Mouse (Mus musculus): ENCODE measurements around the gene Dnah11. TPM values are rescaled to one million over a fixed set of nuclear protein-coding genes. Genes with fewer than 3 reads are reported as not detected.

Dnah11 gene
- polyA plus RNA-seq, 1 experiment from 2014 or later = 0.16 TPM

DNA sequence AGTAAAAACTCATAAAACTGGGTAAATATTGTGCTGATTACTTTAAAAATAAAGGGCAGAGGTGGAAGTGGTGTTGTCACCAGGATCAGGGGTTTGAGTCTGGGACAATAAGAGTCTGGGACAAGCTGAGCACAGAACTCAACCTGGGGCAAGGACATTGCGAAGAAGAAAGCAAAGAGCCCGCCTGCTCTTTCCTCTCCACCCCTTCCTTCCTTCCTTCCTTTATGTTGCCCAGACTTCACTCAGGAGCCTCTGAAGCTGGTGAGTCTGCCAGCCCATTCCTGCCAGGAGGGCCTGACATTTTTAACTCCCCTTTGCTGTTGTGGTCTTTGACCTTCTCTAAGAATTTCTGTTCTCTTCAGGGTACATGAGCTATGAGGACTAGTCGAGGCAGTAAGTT, 86.9 kb downstream of the Dnah11 start:
- Histone ChIP-seq H3K27ac (ENCODE audit: low read depth, low read length) (no peak overlapping the region), H3K4me2 (ENCODE audit: low read depth) (no peak overlapping the region), H3K4me3 (ENCODE audit: low read depth, low read length) (no peak overlapping the region), H3K36me3 (ENCODE audit: control insufficient read depth, insufficient read depth, low read length) (no peaks in the 10 kb centered on the region), H3K9ac (ENCODE audit: low read length) (no peak overlapping the region), H3K4me1 (ENCODE audit: control insufficient read depth, insufficient read depth, low read length) (no peaks in the 10 kb centered on the region), H3K27me3 (ENCODE audit: control insufficient read depth, insufficient read depth, low read length) (no peaks in the 10 kb centered on the region), H3K9me3 (ENCODE audit: control insufficient read depth, low read length) (no peaks in the 10 kb centered on the region)
- WGBS = 85% methylated on average over 3 of the region's 3 CpGs
- DNase-seq (ENCODE audit: low spot score) = no peak
- ATAC-seq (ENCODE audit: insufficient read depth, low FRiP score, low TSS enrichment) = no peak

- no peak for ATAC-seq (ENCODE audit: insufficient read depth, low FRiP score, low TSS enrichment)
These were observed 91.1 kb downstream of the Dnah11 start for GRCm38 (mm10) chr12:118107719-118108118.

GRCm38 (mm10) chr12:118104520-118104919, 94.3 kb downstream of the Dnah11 start:
- 86% methylated on average over 4 of the region's 4 CpGs for WGBS
- H3K4me1 ChIP-seq (ENCODE audit: control insufficient read depth, insufficient read depth, low read length) = no peaks in the 10 kb centered on the region
- DNase-seq (ENCODE audit: low spot score) = no peak

More at GRCm38 (mm10) chr12:118107719-118108118, 91.1 kb downstream of the Dnah11 start:
- Histone ChIP-seq H3K4me3 (ENCODE audit: low read depth, low read length) (no peak overlapping the region), H3K9me3 (ENCODE audit: control insufficient read depth, low read length) (no peaks in the 10 kb centered on the region), H3K27me3 (ENCODE audit: control insufficient read depth, insufficient read depth, low read length) (no peaks in the 10 kb centered on the region), H3K4me1 (ENCODE audit: control insufficient read depth, insufficient read depth, low read length) (no peaks in the 10 kb centered on the region), H3K9ac (ENCODE audit: low read length) (no peak overlapping the region), H3K4me2 (ENCODE audit: low read depth) (no peak overlapping the region), H3K27ac (ENCODE audit: low read depth, low read length) (no peak overlapping the region), H3K36me3 (ENCODE audit: control insufficient read depth, insufficient read depth, low read length) (no peaks in the 10 kb centered on the region)
- WGBS = 50% methylated on average over 1 of the region's 1 CpGs
- DNase-seq (ENCODE audit: low spot score) = no peak

GRCm38 (mm10) chr12:118099694-118100093, 99.1 kb downstream of the Dnah11 start:
- H3K27ac ChIP-seq (ENCODE audit: low read depth, low read length) = no peak overlapping the region
- peak; percentile 69; the same call in 1 of the 2 replicates for ATAC-seq (ENCODE audit: insufficient read depth, low FRiP score, low TSS enrichment)
- H3K36me3 ChIP-seq (ENCODE audit: control insufficient read depth, insufficient read depth, low read length) = no peaks in the 10 kb centered on the region
- no peak overlapping the region for H3K4me2 ChIP-seq (ENCODE audit: low read depth)
- H3K27me3 ChIP-seq (ENCODE audit: control insufficient read depth, insufficient read depth, low read length) = peaks cover 22% of the 10 kb centered on the region
- H3K9me3 ChIP-seq (ENCODE audit: control insufficient read depth, low read length) = no peaks in the 10 kb centered on the region
- no peak overlapping the region for H3K9ac ChIP-seq (ENCODE audit: low read length)
- no peak overlapping the region for H3K4me3 ChIP-seq (ENCODE audit: low read depth, low read length)
- WGBS = 29% methylated on average over 5 of the region's 5 CpGs
- peak; percentile 50 for DNase-seq (ENCODE audit: low spot score)
- H3K4me1 ChIP-seq (ENCODE audit: control insufficient read depth, insufficient read depth, low read length) = no peaks in the 10 kb centered on the region

More at GRCm38 (mm10) chr12:118104520-118104919, 94.3 kb downstream of the Dnah11 start:
- no peak overlapping the region for H3K27ac ChIP-seq (ENCODE audit: low read depth, low read length)
- H3K9me3 ChIP-seq (ENCODE audit: control insufficient read depth, low read length) = no peaks in the 10 kb centered on the region
- H3K4me3 ChIP-seq (ENCODE audit: low read depth, low read length) = no peak overlapping the region
- no peaks in the 10 kb centered on the region for H3K36me3 ChIP-seq (ENCODE audit: control insufficient read depth, insufficient read depth, low read length)
- no peak for ATAC-seq (ENCODE audit: insufficient read depth, low FRiP score, low TSS enrichment)
- no peak overlapping the region for H3K4me2 ChIP-seq (ENCODE audit: low read depth)
- peaks cover 9% of the 10 kb centered on the region for H3K27me3 ChIP-seq (ENCODE audit: control insufficient read depth, insufficient read depth, low read length)
- no peak overlapping the region for H3K9ac ChIP-seq (ENCODE audit: low read length)

GRCm38 (mm10) chr12:118098257-118098656, 100.6 kb downstream of the Dnah11 start:
- Histone ChIP-seq H3K9me3 (ENCODE audit: control insufficient read depth, low read length) (no peaks in the 10 kb centered on the region), H3K4me2 (ENCODE audit: low read depth) (no peak overlapping the region), H3K27me3 (ENCODE audit: control insufficient read depth, insufficient read depth, low read length) (peaks cover 24% of the 10 kb centered on the region), H3K27ac (ENCODE audit: low read depth, low read length) (no peak overlapping the region), H3K9ac (ENCODE audit: low read length) (no peak overlapping the region), H3K36me3 (ENCODE audit: control insufficient read depth, insufficient read depth, low read length) (no peaks in the 10 kb centered on the region), H3K4me3 (ENCODE audit: low read depth, low read length) (no peak overlapping the region), H3K4me1 (ENCODE audit: control insufficient read depth, insufficient read depth, low read length) (no peaks in the 10 kb centered on the region)
- 77% methylated on average over 3 of the region's 3 CpGs for WGBS
- DNase-seq (ENCODE audit: low spot score) (no peak), ATAC-seq (ENCODE audit: insufficient read depth, low FRiP score, low TSS enrichment) (no peak)

DNA sequence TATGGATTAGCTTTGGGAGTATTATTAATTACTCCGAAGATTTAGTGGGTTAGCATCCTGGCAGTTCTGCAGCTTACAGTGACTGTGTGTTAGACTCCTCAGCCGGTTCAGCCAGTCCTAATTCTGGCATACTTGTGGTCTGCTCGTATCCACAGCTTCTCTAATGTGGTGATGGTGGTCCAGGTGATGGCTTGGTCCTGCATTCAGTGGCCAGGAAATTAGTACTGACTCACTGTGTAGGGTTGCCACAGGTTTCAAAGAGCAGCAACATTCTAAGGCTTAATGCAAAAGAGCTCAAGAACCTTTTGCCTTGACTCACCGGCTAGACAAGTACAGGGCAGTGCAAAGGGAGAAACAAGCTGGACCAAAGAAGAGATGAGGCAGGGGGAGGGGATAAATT, 103.9 kb downstream of the Dnah11 start:
- Histone ChIP-seq H3K4me2 (ENCODE audit: low read depth) (no peak overlapping the region), H3K27me3 (ENCODE audit: control insufficient read depth, insufficient read depth, low read length) (peaks cover 17% of the 10 kb centered on the region), H3K36me3 (ENCODE audit: control insufficient read depth, insufficient read depth, low read length) (no peaks in the 10 kb centered on the region), H3K9me3 (ENCODE audit: control insufficient read depth, low read length) (no peaks in the 10 kb centered on the region), H3K9ac (ENCODE audit: low read length) (no peak overlapping the region), H3K4me1 (ENCODE audit: control insufficient read depth, insufficient read depth, low read length) (no peaks in the 10 kb centered on the region), H3K27ac (ENCODE audit: low read depth, low read length) (no peak overlapping the region), H3K4me3 (ENCODE audit: low read depth, low read length) (no peak overlapping the region)
- ATAC-seq (ENCODE audit: insufficient read depth, low FRiP score, low TSS enrichment) (no peak), DNase-seq (ENCODE audit: low spot score) (no peak)
- 88% methylated on average over 4 of the region's 4 CpGs for WGBS

DNA sequence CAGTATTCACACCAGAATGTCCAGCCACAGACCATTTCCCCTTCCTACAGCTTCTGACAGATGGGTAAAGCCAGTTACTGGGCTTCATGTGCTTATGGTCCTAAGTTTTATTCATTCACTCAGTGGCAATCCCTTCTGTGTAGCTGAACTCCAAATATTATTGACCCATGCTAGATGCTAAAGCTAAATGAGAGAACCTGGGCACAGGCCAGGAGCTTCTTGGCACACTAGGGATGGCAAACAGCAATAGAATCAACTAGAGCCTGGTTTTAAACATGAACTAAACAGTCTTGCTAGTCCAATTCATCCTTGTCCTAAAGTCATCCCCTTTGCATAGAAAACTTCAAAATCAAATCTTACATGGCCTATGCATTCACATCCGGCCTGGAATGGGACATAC, 113.6 kb downstream of the Dnah11 start:
- Histone ChIP-seq H3K9ac (ENCODE audit: low read length) (no peak overlapping the region), H3K9me3 (ENCODE audit: control insufficient read depth, low read length) (no peaks in the 10 kb centered on the region), H3K4me1 (ENCODE audit: control insufficient read depth, insufficient read depth, low read length) (no peaks in the 10 kb centered on the region), H3K4me2 (ENCODE audit: low read depth) (no peak overlapping the region), H3K27ac (ENCODE audit: low read depth, low read length) (no peak overlapping the region), H3K4me3 (ENCODE audit: low read depth, low read length) (no peak overlapping the region), H3K36me3 (ENCODE audit: control insufficient read depth, insufficient read depth, low read length) (no peaks in the 10 kb centered on the region), H3K27me3 (ENCODE audit: control insufficient read depth, insufficient read depth, low read length) (no peaks in the 10 kb centered on the region)
- WGBS = 83% methylated on average over 1 of the region's 1 CpGs
- ATAC-seq (ENCODE audit: insufficient read depth, low FRiP score, low TSS enrichment) (no peak), DNase-seq (ENCODE audit: low spot score) (no peak)

DNA sequence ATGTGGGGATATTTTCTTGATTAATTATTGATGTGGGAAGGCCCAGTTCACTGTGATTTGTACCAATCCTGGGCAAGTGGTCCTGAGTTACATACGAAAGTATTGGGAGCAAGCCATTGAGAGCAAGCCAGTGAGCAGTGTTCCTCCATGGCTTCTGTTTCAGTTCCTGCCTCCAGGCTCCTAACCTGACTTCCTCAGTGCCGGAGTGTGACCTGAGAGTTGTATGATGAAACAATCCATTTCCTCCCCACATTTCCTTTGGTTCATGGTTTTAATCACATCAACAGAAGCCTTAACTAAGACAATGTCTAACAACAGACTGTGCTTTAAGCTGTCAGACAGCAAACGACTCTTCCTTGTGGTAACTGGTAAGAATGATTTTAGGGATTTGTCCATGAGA, 114.0 kb downstream of the Dnah11 start:
- no peak overlapping the region for H3K4me2 ChIP-seq (ENCODE audit: low read depth)
- no peaks in the 10 kb centered on the region for H3K4me1 ChIP-seq (ENCODE audit: control insufficient read depth, insufficient read depth, low read length)
- no peak overlapping the region for H3K9ac ChIP-seq (ENCODE audit: low read length)
- 89% methylated on average over 3 of the region's 3 CpGs for WGBS
- DNase-seq (ENCODE audit: low spot score) = no peak
- no peak overlapping the region for H3K4me3 ChIP-seq (ENCODE audit: low read depth, low read length)
- no peaks in the 10 kb centered on the region for H3K36me3 ChIP-seq (ENCODE audit: control insufficient read depth, insufficient read depth, low read length)
- no peaks in the 10 kb centered on the region for H3K27me3 ChIP-seq (ENCODE audit: control insufficient read depth, insufficient read depth, low read length)
- ATAC-seq (ENCODE audit: insufficient read depth, low FRiP score, low TSS enrichment) = no peak
- no peaks in the 10 kb centered on the region for H3K9me3 ChIP-seq (ENCODE audit: control insufficient read depth, low read length)
- no peak overlapping the region for H3K27ac ChIP-seq (ENCODE audit: low read depth, low read length)

DNA sequence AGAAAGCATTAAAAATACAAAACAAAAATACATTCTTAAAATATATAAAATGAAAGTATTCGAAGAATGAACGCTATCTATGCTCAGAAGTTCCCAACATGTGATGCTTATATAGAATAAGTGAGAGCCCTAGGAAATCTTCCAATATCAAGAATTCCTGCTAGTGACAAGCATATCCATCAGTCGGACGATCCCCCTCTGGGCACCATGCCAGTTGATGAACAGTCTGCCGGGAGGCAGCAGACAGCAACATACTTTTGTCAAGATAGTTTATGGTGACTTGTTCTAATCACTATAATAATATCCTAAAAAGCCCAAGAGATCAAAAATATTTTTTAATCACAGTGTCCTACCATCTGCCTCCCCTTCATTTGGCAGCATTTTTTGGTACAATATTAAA, 114.7 kb downstream of the Dnah11 start:
- Histone ChIP-seq H3K9me3 (ENCODE audit: control insufficient read depth, low read length) (no peaks in the 10 kb centered on the region), H3K4me1 (ENCODE audit: control insufficient read depth, insufficient read depth, low read length) (no peaks in the 10 kb centered on the region), H3K27ac (ENCODE audit: low read depth, low read length) (no peak overlapping the region), H3K36me3 (ENCODE audit: control insufficient read depth, insufficient read depth, low read length) (no peaks in the 10 kb centered on the region), H3K9ac (ENCODE audit: low read length) (no peak overlapping the region), H3K4me3 (ENCODE audit: low read depth, low read length) (no peak overlapping the region), H3K4me2 (ENCODE audit: low read depth) (no peak overlapping the region), H3K27me3 (ENCODE audit: control insufficient read depth, insufficient read depth, low read length) (no peaks in the 10 kb centered on the region)
- no peak for ATAC-seq (ENCODE audit: insufficient read depth, low FRiP score, low TSS enrichment)
- 85% methylated on average over 5 of the region's 5 CpGs for WGBS
- DNase-seq (ENCODE audit: low spot score) = no peak

All from neural tube, embryonic 11.5 days (tissue).